Mouse (Mus musculus): ENCODE measurements around the gene Serpine1.

Serpine1 gene

GRCm38 (mm10) chr5:137096037-137096436 lies 24.0 kb upstream of the Serpine1 start:
- DNase-seq (ENCODE audit: low spot score), result no peak

GRCm38 (mm10) chr5:137095135-137095534 lies 23.1 kb upstream of the Serpine1 start:
- no peak for DNase-seq (ENCODE audit: low spot score)

- no peak for DNase-seq (ENCODE audit: low spot score)
These were observed 21.7 kb upstream of the Serpine1 start for GRCm38 (mm10) chr5:137093720-137094119.

GRCm38 (mm10) chr5:137091560-137091959 lies 19.5 kb upstream of the Serpine1 start:
- no peak for DNase-seq (ENCODE audit: low spot score)

GRCm38 (mm10) chr5:137090870-137091269 lies 18.8 kb upstream of the Serpine1 start:
- no peak for DNase-seq (ENCODE audit: low spot score)

- no peak for DNase-seq (ENCODE audit: low spot score)
These were observed 15.3 kb upstream of the Serpine1 start for GRCm38 (mm10) chr5:137087410-137087809.

GRCm38 (mm10) chr5:137085731-137086130 lies 13.7 kb upstream of the Serpine1 start:
- DNase-seq (ENCODE audit: low spot score), result no peak

- DNase-seq (ENCODE audit: low spot score), result no peak
These were observed 13.0 kb upstream of the Serpine1 start for GRCm38 (mm10) chr5:137085021-137085420.

- no peak for DNase-seq (ENCODE audit: low spot score)
These were observed 11.0 kb upstream of the Serpine1 start for GRCm38 (mm10) chr5:137083051-137083450.

- DNase-seq (ENCODE audit: low spot score), result peak; percentile 28
These were observed 7.8 kb upstream of the Serpine1 start for GRCm38 (mm10) chr5:137079849-137080248.

GRCm38 (mm10) chr5:137078616-137079015 lies 6.5 kb upstream of the Serpine1 start:
- peak; percentile 24 for DNase-seq (ENCODE audit: low spot score)

GRCm38 (mm10) chr5:137078041-137078440 lies 6.0 kb upstream of the Serpine1 start:
- DNase-seq (ENCODE audit: low spot score), result no peak

GRCm38 (mm10) chr5:137077187-137077586 lies 5.1 kb upstream of the Serpine1 start:
- no peak for DNase-seq (ENCODE audit: low spot score)

- peak; percentile 36 for DNase-seq (ENCODE audit: low spot score)
These were observed 4.3 kb upstream of the Serpine1 start for GRCm38 (mm10) chr5:137076191-137076930.

- no peak for DNase-seq (ENCODE audit: low spot score)
These were observed 3.7 kb upstream of the Serpine1 start for GRCm38 (mm10) chr5:137075726-137076125.

- DNase-seq (ENCODE audit: low spot score), result no peak
These were observed 2.2 kb upstream of the Serpine1 start for GRCm38 (mm10) chr5:137074191-137074651.

- no peak for DNase-seq (ENCODE audit: low spot score)
These were observed 1.1 kb upstream of the Serpine1 start for GRCm38 (mm10) chr5:137073141-137073540.

- no peak for DNase-seq (ENCODE audit: low spot score)
These were observed 1.0 kb downstream of the Serpine1 start for GRCm38 (mm10) chr5:137070881-137071605.

GRCm38 (mm10) chr5:137068711-137069110 lies 3.4 kb downstream of the Serpine1 start:
- DNase-seq (ENCODE audit: low spot score), result no peak

GRCm38 (mm10) chr5:137065923-137066322 lies 6.1 kb downstream of the Serpine1 start:
- no peak for DNase-seq (ENCODE audit: low spot score)

- DNase-seq (ENCODE audit: low spot score), result no peak
These were observed 6.6 kb downstream of the Serpine1 start for GRCm38 (mm10) chr5:137065454-137065853.

GRCm38 (mm10) chr5:137062601-137063000 lies 9.5 kb downstream of the Serpine1 start:
- no peak for DNase-seq (ENCODE audit: low spot score)

GRCm38 (mm10) chr5:137061809-137062481 lies 10.1 kb downstream of the Serpine1 start:
- peak; percentile 54 for DNase-seq (ENCODE audit: low spot score)
